Mouse (Mus musculus) heart, adult 18-20 months (tissue): Measurements from ENCODE around the gene Qprt. TPM values are rescaled to one million over a fixed set of nuclear protein-coding genes. Genes with fewer than 3 reads are reported as not detected.
A peak's percentile ranks its signal among the peaks of the same experiment; 100 is the strongest.
"Not testable (repeated sequence)": the region's sequence is repeated elsewhere in the genome, so short reads cannot be mapped to it uniquely, and the experiment has no call there.

ENCODE experiments used
- DNase-seq, 2 experiments: peaks; one replicate each; pipeline ENCODE4 v3.0.0; 2021 to 2022; ENCODE audit warnings: mixed read lengths in 1 of 2
- total RNA-seq, 2 experiments: library from RNA; stranded (reverse); gene quantifications; 2 replicates each; pipeline ENCODE4 v1.2.3; 2021

Gene Qprt
- total RNA-seq, 2 experiments from 2014 or later = 0.49 TPM; not detected in 1

GRCm38 (mm10) chr7:127096456-127096855, 25.6 kb downstream of the Qprt start:
- DNase-seq = no peak

GRCm38 (mm10) chr7:127093914-127094313, 28.1 kb downstream of the Qprt start:
- no peak for DNase-seq

GRCm38 (mm10) chr7:127091114-127091896, 30.7 kb downstream of the Qprt start, which contains the start of gene AI467606:
AI467606 (plus strand) TSS chr7:127091359.
- peak; percentile 62 to 89 for DNase-seq

- DNase-seq = no peak
Observed at GRCm38 (mm10) chr7:127090154-127091113, 31.6 kb downstream of the Qprt start.

GRCm38 (mm10) chr7:127088901-127089845, 32.9 kb downstream of the Qprt start:
- peak in 1 of 2 experiments; percentile 26 for DNase-seq

DNA sequence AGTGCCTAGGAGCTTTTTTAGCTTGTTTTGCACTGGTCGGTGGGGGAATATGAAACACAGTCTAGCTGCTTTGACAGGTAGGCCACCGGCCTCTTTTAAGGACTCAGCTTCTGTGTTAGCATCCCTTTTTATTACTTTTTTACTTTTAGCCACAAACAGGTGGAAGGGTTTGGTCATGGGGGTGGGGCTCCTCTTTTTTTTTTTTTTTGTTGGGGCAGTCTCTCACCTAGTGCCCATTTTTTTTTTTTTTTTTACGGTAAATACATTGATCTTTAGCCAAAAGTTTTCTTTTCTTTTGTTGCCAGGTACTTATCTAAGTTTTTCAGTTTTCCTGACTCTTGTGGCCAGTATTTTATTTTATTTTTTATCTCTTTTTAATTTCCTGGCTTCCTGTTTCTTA, 33.9 kb downstream of the Qprt start:
- DNase-seq = no peak

GRCm38 (mm10) chr7:127087278-127088010, 34.6 kb downstream of the Qprt start, which contains the start of gene Zg16:
Zg16 (minus strand) TSS chr7:127087328.
- not testable (repeated sequence) for DNase-seq

- DNase-seq = not testable (repeated sequence)
Observed at GRCm38 (mm10) chr7:127085751-127086150, 36.3 kb downstream of the Qprt start.

DNA sequence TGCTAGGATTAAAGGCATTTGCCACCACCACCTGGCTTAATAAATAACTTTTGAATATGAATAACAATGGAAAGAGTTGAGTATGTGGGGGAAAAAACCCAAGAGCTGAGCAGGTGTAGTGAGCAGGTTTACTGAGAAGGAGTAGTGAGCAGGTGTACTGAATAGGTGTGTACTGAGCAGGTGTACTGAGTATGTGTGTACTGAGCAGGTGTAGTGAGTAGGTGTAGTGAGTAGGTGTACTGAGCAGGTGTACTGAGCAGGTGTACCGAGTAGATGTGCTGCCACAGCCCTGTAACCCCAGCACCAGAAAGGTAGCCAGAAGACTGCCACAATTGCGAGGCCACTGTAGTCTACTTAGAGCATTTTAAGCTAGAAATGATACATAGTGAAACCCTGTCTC, 37.2 kb downstream of the Qprt start:
- no peak for DNase-seq

- no peak for DNase-seq
Observed at GRCm38 (mm10) chr7:127083689-127084088, 38.3 kb downstream of the Qprt start.

- no peak for DNase-seq
Observed at GRCm38 (mm10) chr7:127082995-127083394, 39.0 kb downstream of the Qprt start.

DNA sequence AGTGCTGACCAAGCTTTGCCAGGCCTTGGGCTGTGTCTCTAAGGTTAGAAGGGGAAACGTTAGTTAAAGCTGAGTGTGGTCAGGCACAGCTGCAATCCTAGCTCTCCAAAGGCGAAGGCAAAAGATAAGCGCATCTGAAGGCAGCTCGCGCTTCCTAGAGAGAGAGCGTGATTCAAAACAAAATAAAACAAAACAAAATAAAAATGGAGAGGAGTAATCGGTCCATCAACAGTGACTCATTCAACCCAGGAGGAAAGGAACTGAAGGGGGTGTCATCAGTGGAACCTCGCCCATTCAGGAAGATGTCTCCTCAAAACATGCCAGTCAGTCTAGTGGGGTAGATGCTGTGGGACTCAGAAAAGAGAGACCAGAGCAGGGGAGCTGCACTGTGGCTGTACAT, 39.8 kb downstream of the Qprt start:
- DNase-seq = no peak

DNA sequence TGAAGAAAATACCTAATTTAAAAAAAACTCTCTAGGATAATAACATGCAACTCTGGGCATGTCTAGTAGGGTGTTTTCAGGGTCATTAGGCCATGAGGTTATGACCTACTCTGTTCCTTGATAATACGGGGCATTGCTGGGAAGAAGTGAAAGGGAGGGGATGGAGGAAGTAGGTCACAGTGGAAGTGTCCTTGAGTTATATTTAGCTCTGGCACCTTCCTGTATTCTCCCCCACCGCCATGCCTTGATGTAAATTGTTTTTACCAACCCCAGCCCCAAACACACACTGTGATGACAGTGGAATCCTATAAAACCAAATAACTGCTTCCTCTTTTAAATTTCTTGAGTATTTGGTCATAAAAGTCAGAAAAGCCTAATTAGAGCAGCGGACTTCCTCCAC, 42.0 kb downstream of the Qprt start:
- DNase-seq = no peak

DNA sequence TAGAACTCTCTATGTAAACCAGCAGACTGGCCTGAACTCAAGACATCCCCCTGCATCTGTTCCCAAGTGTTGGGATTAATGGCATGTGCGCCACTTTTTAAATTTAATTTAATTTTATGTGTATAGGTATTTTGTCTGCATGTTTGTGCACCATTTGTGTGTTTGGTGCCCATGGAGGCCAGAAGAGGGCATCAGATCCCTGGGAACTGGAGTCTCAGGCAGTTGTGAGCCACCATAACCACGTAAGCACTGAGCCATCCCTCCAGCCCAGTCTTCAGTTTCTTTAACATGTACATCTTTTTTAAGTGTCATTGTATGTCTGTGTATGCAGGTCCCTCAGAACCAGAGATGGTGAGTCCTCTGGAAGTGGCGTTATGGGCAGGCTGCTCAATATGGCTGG, 44.3 kb downstream of the Qprt start:
- DNase-seq = no peak

DNA sequence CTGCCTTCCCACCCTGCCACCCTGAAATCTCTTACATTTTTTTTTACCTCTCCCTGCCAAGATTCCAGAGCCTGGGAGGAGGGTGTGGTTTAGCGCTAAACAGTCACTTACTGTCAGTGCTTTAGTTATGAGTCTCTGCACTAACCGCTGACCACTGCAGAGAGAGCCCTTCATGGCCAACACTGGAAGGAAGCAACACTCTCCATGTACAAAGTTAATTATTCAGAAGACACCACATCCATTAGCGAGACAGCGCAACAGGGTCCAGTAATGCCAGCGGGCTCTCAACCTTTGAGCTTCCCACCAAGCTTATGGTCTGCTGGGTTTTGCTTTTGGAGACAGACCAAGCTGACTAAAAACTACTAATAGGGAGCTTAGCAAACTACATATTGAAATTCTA, 45.8 kb downstream of the Qprt start:
- DNase-seq = no peak

DNA sequence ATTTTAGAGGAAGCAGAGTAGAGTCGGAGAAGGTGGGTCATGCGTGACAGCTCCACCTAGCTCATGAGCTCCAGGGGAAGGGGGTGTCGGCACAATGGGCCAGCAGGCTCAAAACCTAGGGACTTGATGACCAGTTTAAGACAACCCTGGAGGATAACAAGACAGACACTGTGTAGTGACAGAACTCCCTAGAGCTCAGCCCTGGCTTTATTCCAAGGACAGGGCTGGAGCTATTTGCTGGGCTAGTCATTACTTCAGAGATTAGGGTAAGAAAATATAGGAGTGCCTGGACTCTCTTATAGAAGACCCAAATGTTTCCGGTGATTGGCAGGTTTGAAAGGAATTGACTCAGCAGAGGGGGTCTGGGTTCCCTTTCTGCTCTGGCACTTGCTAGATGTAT, 48.8 kb downstream of the Qprt start:
- no peak for DNase-seq

DNA sequence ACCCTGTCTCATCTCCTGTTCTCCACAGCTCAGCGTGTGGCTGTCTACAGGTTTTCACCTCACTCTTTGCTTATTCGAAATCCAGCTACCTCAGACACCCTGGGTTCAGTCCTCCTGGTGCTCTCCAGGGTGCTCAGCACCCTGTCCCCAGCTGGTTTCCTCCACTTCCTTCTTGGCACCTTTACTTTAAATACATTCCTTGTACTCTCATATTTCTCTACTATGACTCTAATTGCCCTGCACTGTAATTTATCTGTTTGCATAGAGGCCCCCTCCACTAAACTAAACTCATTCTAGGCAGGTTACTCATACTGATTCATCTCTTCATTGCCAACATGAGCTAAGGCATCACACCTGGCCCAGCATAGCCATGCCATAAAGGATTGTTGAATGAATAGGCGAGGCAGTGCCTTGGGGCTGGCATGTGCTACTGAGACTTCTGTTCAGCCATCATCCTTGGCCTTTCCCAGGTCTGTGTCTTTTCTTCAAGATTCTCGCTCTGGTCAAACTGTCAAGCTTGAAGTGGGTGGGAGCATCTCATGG, 51.1 kb downstream of the Qprt start:
- no peak for DNase-seq

DNA sequence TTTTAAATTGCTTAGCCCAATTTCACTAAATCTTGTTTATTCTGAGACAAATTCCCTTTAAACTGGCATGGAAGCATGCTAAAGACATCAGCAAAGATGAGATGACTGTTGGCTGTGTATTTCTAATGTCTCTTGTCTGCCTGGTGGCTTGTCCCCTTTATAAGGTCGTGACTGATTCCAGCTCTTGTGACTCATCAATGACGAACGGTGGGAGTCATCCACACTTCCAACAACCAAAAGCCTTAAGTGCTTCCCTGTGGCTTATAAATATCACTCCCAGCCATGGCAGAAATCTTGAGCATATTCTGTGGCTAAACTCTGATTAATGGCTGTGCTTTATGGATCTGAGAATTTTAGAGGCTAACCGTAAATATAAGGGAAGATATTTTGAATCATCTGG, 55.7 kb downstream of the Qprt start:
- DNase-seq = no peak

GRCm38 (mm10) chr7:127065538-127065937, 56.5 kb downstream of the Qprt start:
- DNase-seq = no peak
